Mouse (Mus musculus) embryonic fibroblast, embryonic 13.5 days (primary cell): ENCODE measurements around the gene Gm11634.
"Not testable (repeated sequence)": the region's sequence is repeated elsewhere in the genome, so short reads cannot be mapped to it uniquely, and the experiment has no call there.

ENCODE experiments used
- CTCF ChIP-seq: IDR thresholded peaks from 2 replicates; pipeline ENCODE4 v1.5.1; 2011; ENCODE audit warnings: mild to moderate bottlenecking, control low read depth, low read length, moderate library complexity, borderline replicate concordance; ENCODE audit not compliant: insufficient read depth
- POLR2A ChIP-seq: IDR thresholded peaks from 2 replicates; pipeline ENCODE4 v1.6.1; 2011; ENCODE audit warnings: low read depth, mild to moderate bottlenecking, control low read depth, low read length, moderate library complexity

- TF ChIP-seq POLR2A, CTCF: not testable (repeated sequence)
Observed at GRCm38 (mm10) chr11:101585031-101585430, 14.0 kb downstream of the Gm11634 start.
